Mouse (Mus musculus) layer of hippocampus, postnatal 14 days (tissue): ENCODE data around the gene Psmd8. TPM values are rescaled to one million over a fixed set of nuclear protein-coding genes. Genes with fewer than 3 reads are reported as not detected.
"Not testable (repeated sequence)": the region's sequence is repeated elsewhere in the genome, so short reads cannot be mapped to it uniquely, and the experiment has no call there.

Experiments used
- DNase-seq, 2 experiments: peaks; one replicate each; pipeline ENCODE4 v3.0.0; 2021 to 2022; ENCODE audit warnings: low spot score in 2 of 2, mixed read lengths in 1 of 2
- long read RNA-seq, 2 experiments: library from polyadenylated mRNA; stranded (forward); transcript quantifications; one replicate each; pipeline ENCODE4 v2.0.0; 2021
- total RNA-seq, 2 experiments: library from RNA; stranded (reverse); gene quantifications; 2 replicates each; pipeline ENCODE4 v1.2.3; 2021

Psmd8 gene
- total RNA-seq, result 100 to 1,000 TPM; 153 to 169 TPM
- long read RNA-seq, experiment 1, transcript Psmd8-202 (7 exons, 1,391 nt), result major isoform, 144 of 167 reads
- long read RNA-seq, experiment 1, partial matches to known transcripts, result 1 of 167 reads
- long read RNA-seq, experiment 1, other reads (novel, unspliced or antisense), result 21 of 167 reads
- long read RNA-seq, experiment 2, transcript Psmd8-202 (7 exons, 1,391 nt), result major isoform, 237 of 267 reads
- long read RNA-seq, experiment 2, partial matches to known transcripts, result 10 of 267 reads
- long read RNA-seq, experiment 2, other reads (novel, unspliced or antisense), result 20 of 267 reads

DNA sequence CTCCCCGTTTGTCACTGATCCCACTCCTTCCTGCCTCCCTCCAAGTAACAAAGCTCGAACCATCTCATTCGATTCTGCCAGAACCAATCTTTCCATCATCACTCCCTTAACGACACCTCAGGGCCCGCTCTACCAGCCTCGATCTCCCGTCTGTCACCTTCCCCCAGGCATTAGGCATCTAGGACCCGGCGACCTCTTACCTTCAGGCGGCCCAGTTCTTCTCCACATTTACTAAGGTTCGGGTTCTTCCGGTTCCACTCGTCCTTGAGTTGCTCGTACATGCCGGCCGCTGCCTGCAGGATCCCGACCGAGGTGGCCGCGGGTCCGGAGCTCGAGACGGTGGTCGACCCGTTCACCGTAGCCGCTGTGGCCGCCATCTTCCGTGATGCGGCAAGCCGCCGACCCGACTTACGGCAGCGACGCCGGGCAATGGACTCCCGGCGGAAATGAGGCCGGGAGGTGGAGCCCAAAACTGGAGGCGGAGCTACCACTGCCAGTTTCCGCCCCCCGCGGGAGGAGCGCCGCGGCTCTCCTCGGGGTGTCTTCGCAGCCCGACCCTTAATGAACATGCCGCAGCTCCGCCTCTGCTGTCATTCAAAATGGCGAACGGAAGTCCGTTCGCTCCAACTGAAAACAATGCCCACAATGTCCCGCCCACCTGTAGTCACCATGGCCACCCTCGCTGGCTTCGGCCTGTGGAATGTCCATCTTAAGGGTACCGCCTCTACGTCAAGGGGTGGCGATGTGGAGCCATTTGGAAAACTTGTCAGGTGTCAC is at the start of gene Psmd8:
Psmd8 (minus strand) TSS at position 625 of the 777 bp plus-strand sequence.
- peak; percentile 92 to 97 for DNase-seq

DNA sequence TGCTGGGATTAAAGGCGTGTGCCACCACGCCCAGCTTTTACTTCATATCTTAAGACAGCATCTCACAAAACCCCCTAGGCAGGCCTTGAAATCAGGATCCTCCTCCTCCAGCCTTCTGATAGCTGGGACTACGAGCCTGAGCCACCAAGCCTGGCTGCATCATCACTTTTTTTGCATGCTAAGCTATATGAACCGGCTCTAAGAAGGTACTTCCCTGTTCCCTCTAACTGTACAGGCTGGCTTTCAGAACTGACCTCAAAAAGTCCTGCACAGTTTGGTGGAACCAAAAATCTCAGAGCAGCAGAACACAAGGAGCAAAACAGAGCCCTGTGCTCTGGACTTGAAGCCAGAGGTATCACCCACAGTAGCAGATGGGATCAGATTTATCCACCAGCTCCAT is 47.7 kb upstream of the Psmd8 start:
- DNase-seq, result no peak

- DNase-seq, result no peak
Observed at GRCm38 (mm10) chr7:29225520-29225919, 45.0 kb upstream of the Psmd8 start.

DNA sequence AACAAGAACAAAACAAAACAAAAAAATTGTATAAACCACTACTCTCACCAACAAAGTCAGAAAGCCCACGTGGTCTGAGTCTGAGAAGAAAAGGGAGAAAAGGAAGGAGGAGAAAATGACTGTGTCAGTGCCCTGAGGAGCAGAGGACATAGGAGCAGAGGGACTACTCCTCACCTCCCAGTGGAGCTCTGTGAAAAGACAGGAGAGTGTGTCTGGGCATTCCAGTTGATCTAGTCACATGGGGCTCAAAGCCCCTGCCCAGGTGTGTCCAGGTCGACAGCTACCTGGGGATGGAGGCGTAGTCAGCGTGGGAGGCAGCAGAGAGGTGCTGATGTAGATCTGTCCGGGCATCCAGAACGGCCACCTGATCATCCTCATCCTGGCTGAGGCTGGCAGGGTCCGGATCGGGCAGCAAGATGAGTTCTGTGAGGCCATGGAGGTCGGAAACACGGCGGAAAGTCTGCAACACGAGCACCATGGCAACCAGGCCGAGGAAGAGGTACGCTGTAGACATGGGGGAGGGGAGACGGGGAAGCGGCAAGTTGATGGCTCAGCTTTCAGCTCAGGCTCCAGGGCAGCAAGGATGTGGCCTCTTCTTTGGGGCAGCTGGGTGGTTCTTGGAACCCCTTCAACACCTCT is 44.4 kb upstream of the Psmd8 start:
- DNase-seq, result no peak

GRCm38 (mm10) chr7:29214846-29215245 is 34.3 kb upstream of the Psmd8 start:
- no peak for DNase-seq

DNA sequence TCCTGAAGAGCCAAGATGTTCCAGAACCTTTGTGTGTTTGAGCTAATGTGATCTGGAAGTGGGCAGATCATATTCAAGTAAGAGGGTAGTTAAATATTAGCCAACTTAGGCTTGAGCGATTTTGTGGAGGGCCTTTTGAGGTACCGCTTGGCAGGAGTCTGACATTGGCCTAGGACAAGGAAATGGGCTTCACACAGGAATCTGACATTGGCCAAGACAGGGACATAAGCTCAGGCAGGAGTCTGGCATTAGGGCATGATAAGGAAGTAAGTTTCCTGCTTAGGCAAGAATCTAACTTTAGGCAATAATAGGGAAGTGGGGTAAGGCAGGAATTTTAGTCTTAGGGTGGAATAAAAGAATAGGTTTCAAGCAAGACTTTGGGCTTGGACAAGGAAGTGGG is 33.7 kb upstream of the Psmd8 start:
- no peak for DNase-seq

GRCm38 (mm10) chr7:29213675-29214082 is 33.2 kb upstream of the Psmd8 start, which contains the start of gene Catsperg1:
Gene Catsperg1, minus strand, starts transcription at chr7:29214035.
- no peak for DNase-seq

- DNase-seq, result not testable (repeated sequence)
Observed at GRCm38 (mm10) chr7:29212775-29213560, 32.5 kb upstream of the Psmd8 start.

- DNase-seq, result no peak
Observed at GRCm38 (mm10) chr7:29212199-29212765, 31.8 kb upstream of the Psmd8 start.

DNA sequence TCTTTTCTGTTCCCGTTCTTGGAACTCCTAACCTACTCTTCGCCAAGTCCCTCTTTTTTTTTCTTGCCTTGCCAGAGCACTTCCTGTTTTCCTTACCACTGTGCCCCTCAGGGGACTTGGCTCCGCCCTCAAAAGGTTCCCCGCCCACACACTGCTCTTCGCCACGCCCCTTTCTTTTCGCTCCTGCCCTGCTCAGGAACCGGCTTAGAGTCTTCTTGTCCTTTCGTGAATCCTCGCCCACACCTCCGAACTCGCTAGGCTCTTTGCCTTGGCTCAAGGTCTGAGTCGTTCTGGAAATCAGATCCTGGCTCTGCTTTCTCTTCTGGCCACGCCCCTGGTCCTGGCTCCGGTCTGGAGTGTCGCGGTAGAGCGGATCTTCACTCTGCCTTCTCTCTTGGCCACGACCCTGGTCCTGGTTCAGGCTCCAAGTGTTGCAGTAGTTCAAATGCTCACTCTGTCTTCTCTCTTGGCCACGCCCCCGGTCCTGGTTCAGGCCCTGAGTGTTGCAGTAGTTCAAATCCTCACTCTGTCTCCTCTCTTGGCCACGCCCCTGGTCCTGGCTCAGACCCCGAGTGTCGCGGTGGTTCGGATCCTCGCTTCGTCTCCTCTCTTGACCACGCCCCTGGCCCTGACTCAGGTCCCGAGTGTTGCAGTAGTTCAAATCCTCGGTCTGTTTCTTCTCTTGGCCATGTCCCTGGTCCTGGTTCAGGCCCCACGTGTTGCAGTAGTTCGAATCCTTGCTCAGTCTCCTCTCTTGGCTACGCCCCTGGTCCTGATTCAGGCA is 31.1 kb upstream of the Psmd8 start:
- DNase-seq, result peak; percentile 60 to 73

GRCm38 (mm10) chr7:29211013-29211412 is 30.5 kb upstream of the Psmd8 start:
- DNase-seq, result not testable (repeated sequence)

- DNase-seq, result no peak
Observed at GRCm38 (mm10) chr7:29202577-29202976, 22.1 kb upstream of the Psmd8 start.

GRCm38 (mm10) chr7:29194230-29194629 is 13.7 kb upstream of the Psmd8 start:
- not testable (repeated sequence) for DNase-seq

DNA sequence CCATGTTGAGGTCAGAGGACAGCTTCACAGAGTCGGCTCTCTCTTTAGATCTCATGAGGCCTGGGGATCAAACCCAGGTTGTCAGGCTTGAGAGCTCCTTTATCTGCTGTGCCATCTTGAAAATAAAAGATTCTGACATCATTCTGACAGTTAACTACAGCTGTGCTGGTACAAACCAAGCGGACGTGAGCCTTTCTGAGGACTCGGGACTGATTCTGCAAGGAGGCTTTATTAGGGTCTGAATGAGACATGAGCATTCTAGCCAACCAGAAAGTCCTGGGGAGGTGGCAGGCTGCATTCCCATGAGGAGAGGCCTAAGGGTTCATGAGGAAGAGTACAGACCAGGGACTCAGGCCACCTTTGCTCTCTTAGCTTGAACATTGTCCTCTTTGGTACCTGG is 822 bp upstream of the Psmd8 start:
- not testable (repeated sequence) for DNase-seq

DNA sequence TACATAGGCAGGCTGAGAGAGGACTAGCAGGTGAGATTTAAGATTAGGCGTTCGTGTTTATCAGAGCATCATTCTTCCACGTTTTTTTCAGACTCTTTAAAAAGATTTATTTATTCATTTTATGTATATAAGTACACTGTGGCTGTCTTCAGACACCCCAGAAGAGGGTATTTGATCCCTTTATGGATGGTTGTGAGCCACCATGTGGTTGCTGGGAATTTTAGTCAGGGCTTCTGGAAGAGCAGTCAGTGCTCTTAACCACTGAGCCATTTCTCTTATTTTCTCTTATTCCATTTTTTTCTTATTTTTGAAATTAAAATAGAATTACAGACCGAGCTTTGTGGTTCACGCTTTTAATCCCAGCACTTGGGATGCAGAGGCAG is 344 bp upstream of the Psmd8 start:
- no peak for DNase-seq

- no peak for DNase-seq
Observed at GRCm38 (mm10) chr7:29179323-29179722, 1.2 kb downstream of the Psmd8 start.

GRCm38 (mm10) chr7:29178106-29178505 is 2.4 kb downstream of the Psmd8 start:
- DNase-seq, result no peak

DNA sequence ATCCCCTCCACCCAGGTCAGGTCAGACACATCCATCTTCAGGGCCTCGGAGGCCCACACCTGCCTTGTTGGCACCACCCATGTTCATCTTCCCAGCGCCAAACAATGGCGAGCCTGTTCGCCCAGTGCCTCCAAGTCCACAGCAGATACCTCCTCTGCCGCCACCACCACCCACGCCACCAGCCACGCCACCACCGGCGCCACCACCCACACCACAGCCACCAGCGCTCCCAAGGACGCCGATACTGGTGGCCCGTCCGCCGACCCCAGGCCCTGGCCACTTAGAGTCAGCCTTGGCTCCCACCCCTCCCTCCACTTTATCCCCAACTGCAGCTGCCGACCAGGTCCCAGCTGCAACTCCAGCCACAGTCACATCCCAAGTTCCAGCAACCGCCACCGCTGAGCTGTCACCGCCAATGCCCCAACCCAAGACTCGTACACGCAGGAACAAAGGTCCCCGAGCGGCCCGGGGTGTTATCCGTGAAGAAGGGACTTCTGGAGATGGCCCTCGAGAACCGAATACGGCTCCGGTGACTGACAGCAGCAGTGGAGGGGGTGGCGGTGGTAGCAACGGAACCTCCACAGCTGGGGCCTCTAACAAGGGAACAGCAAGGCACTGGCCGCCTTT is 8.0 kb downstream of the Psmd8 start:
- no peak for DNase-seq

DNA sequence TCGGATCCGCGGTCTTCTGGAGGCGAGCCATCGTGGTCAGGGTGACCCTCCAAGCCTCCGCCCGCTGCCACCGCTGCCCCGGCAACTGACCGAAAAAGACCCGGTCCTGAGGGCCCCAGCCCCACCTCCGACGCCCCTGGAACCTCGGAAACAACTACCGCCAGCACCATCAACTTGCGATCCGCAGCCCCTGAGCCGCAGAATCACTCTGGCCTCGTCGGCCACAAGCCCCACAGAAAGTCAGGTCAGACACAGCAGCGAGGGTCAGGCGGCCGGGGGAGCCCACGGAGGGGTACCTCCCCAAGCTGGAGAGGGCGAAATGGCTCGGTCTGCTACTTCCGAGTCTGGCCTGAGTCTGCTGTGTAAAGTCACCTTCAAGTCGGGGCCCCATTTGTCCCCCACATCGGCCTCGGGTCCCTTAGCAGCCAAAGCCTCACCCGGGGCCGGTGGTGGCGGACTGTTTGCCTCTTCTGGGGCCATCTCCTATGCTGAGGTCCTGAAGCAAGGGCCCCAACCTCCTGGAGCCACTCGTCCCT is 8.9 kb downstream of the Psmd8 start:
- no peak for DNase-seq
